In genomic region chr1:156459690-156460089, GRCm38 (mm10) we compare ENCODE assay signal across 10 mouse cellular contexts. TPM values are rescaled to one million over a fixed set of nuclear protein-coding genes. Genes with fewer than 3 reads are reported as not detected.
DNase-seq lines count a peak whose midpoint lies in the region; ATAC-seq and TF ChIP-seq lines count a peak whose summit lies in the region.
"Had no signal": no experiment of that assay in that cellular context is flagged by ENCODE, and none has a peak within 500 bp of the region (broad histone marks: within the 10 kb centered on the region; RNA-seq: fewer than 3 reads in every experiment).

No protein-coding gene starts in this region.

- WGBS in kidney, embryonic 15.5 days, result 69% methylated on average over 3 of the region's 3 CpGs
- 17% methylated on average over 3 of the region's 3 CpGs for WGBS in bone marrow, adult 2 months
- WGBS in liver, embryonic 16.5 days (ENCODE audit: insufficient replicate concordance), result 30% methylated on average over 3 of the region's 3 CpGs
- 57% methylated on average over 3 of the region's 3 CpGs for WGBS in stomach, embryonic 16.5 days

- no peaks in the 10 kb centered on the region for H3K9me3 ChIP-seq in kidney, embryonic 15.5 days (replicated peaks)
- H3K9me3 ChIP-seq in liver, embryonic 16.5 days (replicated peaks; ENCODE audit: control insufficient read depth, low read length), result no peaks in the 10 kb centered on the region
- no peaks in the 10 kb centered on the region for H3K9me3 ChIP-seq in stomach, embryonic 16.5 days (replicated peaks; ENCODE audit: control insufficient read depth, low read length)

- no peak overlapping the region for H3K9ac ChIP-seq in kidney, embryonic 15.5 days
- no peak overlapping the region for H3K9ac ChIP-seq in liver, embryonic 16.5 days (ENCODE audit: low read depth, low read length)
- no peak overlapping the region; the same call in 1 of the 2 replicates for H3K9ac ChIP-seq in stomach, embryonic 16.5 days (ENCODE audit: low read length)

- no peak overlapping the region for H3K4me3 ChIP-seq in kidney, embryonic 15.5 days (replicated peaks)
- H3K4me3 ChIP-seq in bone marrow, adult 2 months (replicated peaks; ENCODE audit: control insufficient read depth, low read depth, low read length), result no peak overlapping the region
- no peak overlapping the region for H3K4me3 ChIP-seq in liver, embryonic 16.5 days (ENCODE audit: low read depth, low read length)
- no peak overlapping the region for H3K4me3 ChIP-seq in stomach, embryonic 16.5 days (replicated peaks; ENCODE audit: low read length)

- no peak for TF ChIP-seq POLR2A in bone marrow, adult 2 months (IDR thresholded peaks at IDR 0.05; ENCODE audit: borderline replicate concordance, control insufficient read depth, low read depth, low read length)

- no peak for TF ChIP-seq CTCF in bone marrow, adult 2 months (IDR thresholded peaks at IDR 0.05; ENCODE audit: control insufficient read depth, insufficient read depth, low read length)

- ATAC-seq in kidney, embryonic 15.5 days (replicated peaks; ENCODE audit: low FRiP score), result no peak
- 0 out of 2 replicates have a peak, but pooled peaks have one; percentile 30 for ATAC-seq in liver, embryonic 16.5 days (ENCODE audit: low read depth)
- no peak for ATAC-seq in stomach, embryonic 16.5 days (ENCODE audit: insufficient read depth, low FRiP score)
- no peak for ATAC-seq in erythroblast, adult 5-6 weeks (replicated peaks; ENCODE audit: low FRiP score, poor library complexity, severe bottlenecking)
- ATAC-seq: Patski had no signal

- DNase-seq in kidney, postnatal 14 days, result peak; percentile 15
- no peak for DNase-seq in gastrocnemius, adult 18-20 months (ENCODE audit: low spot score)
- no peak for DNase-seq in right cerebral cortex, postnatal 36 days (ENCODE audit: low spot score in 2 of 2)

- H3K4me1 ChIP-seq in kidney, embryonic 15.5 days, result peaks cover 9% of the 10 kb centered on the region; the same call in 1 of the 2 replicates
- H3K4me1 ChIP-seq in bone marrow, adult 2 months (ENCODE audit: control insufficient read depth, insufficient read depth, low read length), result peaks cover 1% of the 10 kb centered on the region
- peaks cover 14% of the 10 kb centered on the region for H3K4me1 ChIP-seq in liver, embryonic 16.5 days (ENCODE audit: control insufficient read depth, low read depth, low read length)
- 0 out of 2 replicates have a peak, but pooled peaks cover 7% of the 10 kb centered on the region for H3K4me1 ChIP-seq in stomach, embryonic 16.5 days (ENCODE audit: control insufficient read depth, insufficient read depth, low read length)

- no peak overlapping the region for H3K4me2 ChIP-seq in kidney, embryonic 15.5 days
- H3K4me2 ChIP-seq in liver, embryonic 16.5 days (ENCODE audit: low read depth, low read length), result no peak overlapping the region
- H3K4me2 ChIP-seq in stomach, embryonic 16.5 days (ENCODE audit: low read depth, low read length), result no peak overlapping the region

- peaks cover 31% of the 10 kb centered on the region for H3K36me3 ChIP-seq in kidney, embryonic 15.5 days
- H3K36me3 ChIP-seq in liver, embryonic 16.5 days (ENCODE audit: control insufficient read depth, insufficient read depth), result no peaks in the 10 kb centered on the region
- no peaks in the 10 kb centered on the region for H3K36me3 ChIP-seq in stomach, embryonic 16.5 days (ENCODE audit: control insufficient read depth, insufficient read depth, low read length)

- no peak overlapping the region for H3K27ac ChIP-seq in kidney, embryonic 15.5 days
- H3K27ac ChIP-seq in bone marrow, adult 2 months (ENCODE audit: control insufficient read depth, insufficient read depth, low read depth, low read length, poor library complexity), result peak overlapping the region; percentile 42; the same call in 1 of the 2 replicates
- H3K27ac ChIP-seq in liver, embryonic 16.5 days (ENCODE audit: low read length), result peak overlapping the region; percentile 65
- peak overlapping the region; percentile 36; the same call in 1 of the 2 replicates for H3K27ac ChIP-seq in stomach, embryonic 16.5 days (ENCODE audit: low read length)

- no peaks in the 10 kb centered on the region for H3K27me3 ChIP-seq in kidney, embryonic 15.5 days
- no peaks in the 10 kb centered on the region for H3K27me3 ChIP-seq in liver, embryonic 16.5 days (ENCODE audit: control insufficient read depth, insufficient read depth, low read depth, low read length)
- H3K27me3 ChIP-seq in stomach, embryonic 16.5 days (ENCODE audit: control insufficient read depth, insufficient read depth, low read length), result no peaks in the 10 kb centered on the region
- H3K27me3 ChIP-seq: Patski had no signal

RNA-seq across cellular contexts. Expression of gene Soat1, which starts 14.4 kb away (rescaled TPM):
- 40.2 and 52.1 TPM in 2 replicates for polyA plus RNA-seq in kidney, embryonic 15.5 days (2015; fragmentation: Nextera tagmentation; extraction: Ambion mirVana)
- polyA plus RNA-seq in bone marrow, adult 2 months (2011; ENCODE audit: insufficient read depth, insufficient read length, low replicate concordance, missing spikeins), result 4.2 and 14.6 TPM in 2 replicates
- polyA plus RNA-seq in liver, embryonic 16.5 days (2015; fragmentation: Nextera tagmentation; extraction: Ambion mirVana), result 25.4 and 26.1 TPM in 2 replicates
- 44.7 and 46.8 TPM in 2 replicates for polyA plus RNA-seq in stomach, embryonic 16.5 days (2015; fragmentation: Nextera tagmentation; extraction: Ambion mirVana)
- total RNA-seq in erythroblast, adult 5-6 weeks (2015; ENCODE audit: low replicate concordance), result 15.0 and 32.1 TPM in 2 replicates
- total RNA-seq in erythroblast, adult 5-6 weeks (2017; ENCODE audit: low replicate concordance), result 22.6 and 24.8 TPM in 2 replicates
- 1 to 10 TPM; 3.2 to 4.9 TPM for total RNA-seq in gastrocnemius, adult 18-20 months (2021)

RNA-seq across cellular contexts. Expression of gene Axdnd1, which starts 38.7 kb away (rescaled TPM):
- polyA plus RNA-seq in kidney, embryonic 15.5 days (2015; fragmentation: Nextera tagmentation; extraction: Ambion mirVana), result 0.22 and 0.67 TPM in 2 replicates
- 0.56 and 1.6 TPM in 2 replicates for polyA plus RNA-seq in bone marrow, adult 2 months (2011; ENCODE audit: insufficient read depth, insufficient read length, low replicate concordance, missing spikeins)
- 0.08 and 0.21 TPM in 2 replicates for polyA plus RNA-seq in liver, embryonic 16.5 days (2015; fragmentation: Nextera tagmentation; extraction: Ambion mirVana)
- 0.22 and 0.29 TPM in 2 replicates for polyA plus RNA-seq in stomach, embryonic 16.5 days (2015; fragmentation: Nextera tagmentation; extraction: Ambion mirVana)
- not detected in 2 replicates for total RNA-seq in erythroblast, adult 5-6 weeks (2015; ENCODE audit: low replicate concordance)
- total RNA-seq in erythroblast, adult 5-6 weeks (2017; ENCODE audit: low replicate concordance), result 1.5 TPM in 1 of 2 replicates, not detected in the other
- total RNA-seq in gastrocnemius, adult 18-20 months (2021), result not detected
- total RNA-seq: heart, adult 18-20 months had no signal
